Mouse (Mus musculus): ENCODE results near the gene Phf7. TPM values are rescaled to one million over a fixed set of nuclear protein-coding genes. Genes with fewer than 3 reads are reported as not detected.

Gene Phf7
- total RNA-seq, 2 experiments from 2014 or later, result 9.1 to 9.2 TPM

DNA sequence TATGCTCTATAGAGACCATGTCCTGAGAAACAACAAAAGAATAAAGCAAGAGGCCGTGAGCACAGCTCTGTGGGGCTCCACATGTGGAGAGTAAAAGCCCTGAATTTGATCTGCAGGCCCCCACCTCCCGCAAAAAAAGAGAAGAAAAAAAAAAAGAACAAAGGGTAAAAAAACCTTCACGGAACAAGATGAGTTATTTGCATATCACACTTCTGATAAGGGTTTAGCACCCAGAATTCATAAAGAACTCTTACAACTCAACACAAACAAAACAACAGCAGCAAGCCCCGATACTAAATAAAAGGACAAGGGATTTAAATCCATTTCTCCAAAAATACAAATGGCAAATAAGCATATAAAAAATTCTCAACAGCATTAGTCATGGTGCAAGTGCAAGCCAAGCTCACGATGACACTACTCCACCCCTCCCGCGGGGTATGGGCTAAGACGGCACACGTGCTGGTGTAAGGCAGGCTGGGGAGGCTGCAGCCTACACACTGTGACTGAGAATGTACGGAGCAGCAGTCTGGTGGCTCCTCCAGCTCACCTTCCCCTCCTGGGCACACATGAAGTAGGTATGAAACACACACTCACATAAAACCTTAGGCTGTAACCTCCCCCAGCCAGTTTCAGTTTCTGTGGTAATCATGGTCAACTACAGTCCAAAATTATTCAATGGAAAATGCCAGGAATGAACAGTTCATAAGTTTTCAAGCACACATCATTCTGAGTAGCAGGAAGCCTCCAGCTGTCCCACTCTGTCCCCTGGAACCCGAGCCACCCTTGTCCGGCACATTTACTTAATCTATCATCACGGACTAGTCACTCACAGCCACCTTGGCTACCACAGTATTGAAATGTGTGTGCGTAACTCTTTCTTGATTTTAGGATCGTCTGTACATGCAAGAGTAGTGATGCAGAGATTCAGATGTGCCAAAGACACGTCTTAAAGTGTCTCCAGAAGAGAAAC, 53.3 kb downstream of the Phf7 start:
- DNase-seq, result peak; percentile 75

DNA sequence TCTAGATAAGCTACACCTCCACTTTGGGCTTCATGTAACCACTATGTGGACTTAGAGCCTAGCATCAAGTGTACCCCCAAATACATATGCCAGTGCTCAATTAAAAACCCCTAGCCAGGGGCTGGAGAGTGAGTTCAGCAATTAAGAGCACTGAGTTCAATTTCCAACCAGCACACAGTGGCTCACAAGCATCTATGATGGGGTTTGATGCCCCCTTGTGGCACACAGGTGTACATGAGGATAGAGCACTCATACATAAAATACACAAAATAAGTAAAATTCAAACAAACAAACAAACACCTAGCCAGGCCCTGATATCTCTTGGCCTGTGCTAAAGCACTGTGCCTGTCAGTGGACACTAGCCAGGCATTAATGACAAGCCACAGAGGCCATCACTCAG, 55.1 kb downstream of the Phf7 start:
- DNase-seq, result no peak

DNA sequence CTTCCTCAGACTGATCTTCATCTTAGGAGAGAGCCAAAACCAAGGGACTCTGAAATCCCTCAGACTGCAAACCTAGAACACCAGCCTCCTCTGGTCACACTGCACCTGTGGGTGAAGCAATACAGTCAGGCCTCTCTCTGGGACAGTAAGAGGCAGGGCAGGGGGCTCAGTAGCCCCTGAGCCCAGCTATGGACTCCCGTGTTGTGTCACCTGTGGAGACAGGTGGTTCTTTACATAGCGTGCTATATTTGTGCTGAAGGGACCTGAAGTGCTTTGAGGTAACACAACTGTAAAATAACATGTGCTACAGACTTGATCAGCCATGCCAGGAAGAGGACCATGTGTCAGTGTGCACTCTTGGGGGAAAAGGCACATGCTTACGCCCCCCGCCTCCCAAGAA, 55.6 kb downstream of the Phf7 start:
- DNase-seq, result no peak

DNA sequence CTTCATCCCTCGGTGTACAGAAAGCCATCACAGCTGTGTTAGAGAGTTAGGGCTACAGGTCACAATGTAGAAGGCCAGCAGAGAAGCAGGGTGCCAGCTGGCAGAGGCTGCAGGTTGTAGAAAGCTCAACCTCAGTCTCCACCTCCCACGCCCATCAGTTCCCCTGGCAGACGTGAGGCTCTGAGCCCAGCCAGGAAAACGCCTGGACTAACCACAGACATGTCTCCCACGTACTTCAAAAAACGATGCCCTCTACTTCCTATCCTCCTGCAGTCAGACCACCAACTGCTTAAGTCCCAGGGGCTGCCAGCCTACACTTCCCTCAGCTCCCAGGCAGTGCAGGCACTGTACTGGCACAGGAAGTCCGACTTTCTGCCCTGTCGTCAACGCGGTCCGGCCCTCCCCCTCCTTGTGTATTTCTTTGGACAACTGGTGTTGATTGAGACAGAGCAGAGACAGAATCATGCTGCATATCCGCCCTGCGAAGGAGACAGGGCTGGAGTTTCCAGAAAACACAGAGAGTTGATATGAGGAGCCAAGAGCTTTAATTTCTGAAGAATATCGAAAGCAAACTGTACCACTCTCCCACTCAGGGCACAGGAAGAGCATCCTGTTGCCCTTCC, 56.1 kb downstream of the Phf7 start:
- peak; percentile 88 for DNase-seq

DNA sequence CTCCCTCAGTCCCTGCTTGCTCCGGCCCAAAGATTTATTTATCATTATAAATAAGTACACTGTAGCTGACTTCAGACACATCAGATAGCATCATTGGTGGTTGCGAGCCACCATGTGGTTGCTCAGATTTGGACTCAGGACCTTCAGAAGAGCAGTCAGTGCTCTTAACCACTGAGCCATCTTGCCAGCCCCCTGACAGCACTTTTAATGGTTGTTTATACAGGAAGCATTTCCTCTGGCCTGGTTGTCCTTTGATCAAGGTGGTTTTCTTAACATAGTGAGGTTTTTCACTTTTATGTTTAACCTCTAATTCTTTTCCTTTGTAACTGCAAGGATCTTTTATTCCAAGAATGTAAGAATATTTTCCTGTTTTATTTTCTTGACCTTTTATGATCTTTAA, 56.7 kb downstream of the Phf7 start:
- no peak for DNase-seq

DNA sequence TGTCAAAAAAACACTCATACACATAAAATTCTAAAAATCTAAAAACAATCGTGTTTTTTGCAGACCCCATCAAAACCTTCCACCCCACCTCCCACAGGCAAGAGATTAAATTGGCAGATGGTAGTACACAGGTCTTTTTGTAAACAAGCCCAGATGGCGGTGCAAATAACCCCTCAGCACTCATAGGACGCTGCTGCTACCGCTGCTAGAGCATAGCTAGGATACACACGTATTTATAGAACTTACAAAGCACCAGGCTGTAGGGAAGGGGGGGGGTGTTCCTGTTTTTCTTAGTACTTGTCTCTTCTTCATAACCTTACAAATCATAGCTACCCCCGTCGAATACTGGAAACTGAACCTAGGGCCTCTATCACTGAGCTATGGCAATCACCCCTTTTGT, 57.3 kb downstream of the Phf7 start:
- DNase-seq, result no peak

DNA sequence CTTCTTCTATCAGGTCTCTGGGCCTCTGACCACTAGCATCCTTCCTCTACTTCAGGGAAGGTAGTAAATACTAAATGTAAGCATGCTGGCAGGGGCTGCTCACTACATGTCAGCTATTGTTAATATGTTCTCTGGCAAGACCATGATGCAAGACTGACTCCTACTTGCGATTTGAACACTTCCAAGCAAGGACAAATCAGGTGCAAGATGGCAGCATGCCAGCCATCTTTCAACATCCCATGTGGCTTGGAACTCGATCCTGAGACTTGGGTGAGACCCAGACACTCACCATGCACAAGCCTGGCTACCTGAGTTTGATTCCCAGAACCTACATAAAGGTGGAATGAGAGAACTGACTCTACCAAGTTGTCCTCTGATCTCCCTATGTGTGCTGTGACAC, 59.2 kb downstream of the Phf7 start:
- peak; percentile 53 for DNase-seq

DNA sequence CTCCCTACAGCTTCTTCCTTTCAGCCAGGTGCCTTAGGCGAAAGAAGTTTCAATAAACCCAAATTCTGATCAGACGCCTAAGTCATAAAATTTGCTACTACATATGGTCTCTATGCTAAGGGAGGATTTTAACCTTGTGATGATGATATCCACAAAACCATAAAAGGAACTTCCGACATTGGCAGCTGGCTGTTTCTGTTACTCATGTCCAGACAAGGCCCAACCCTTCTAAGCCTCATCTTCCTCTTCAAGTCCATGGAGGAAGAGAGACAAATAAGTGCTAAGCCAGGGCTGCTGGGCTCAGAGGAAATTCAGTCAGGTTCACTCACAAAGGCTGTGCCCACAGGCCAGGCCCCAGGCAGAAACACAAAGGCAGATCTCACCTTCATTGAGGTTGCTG, 61.8 kb downstream of the Phf7 start:
- DNase-seq, result no peak

DNA sequence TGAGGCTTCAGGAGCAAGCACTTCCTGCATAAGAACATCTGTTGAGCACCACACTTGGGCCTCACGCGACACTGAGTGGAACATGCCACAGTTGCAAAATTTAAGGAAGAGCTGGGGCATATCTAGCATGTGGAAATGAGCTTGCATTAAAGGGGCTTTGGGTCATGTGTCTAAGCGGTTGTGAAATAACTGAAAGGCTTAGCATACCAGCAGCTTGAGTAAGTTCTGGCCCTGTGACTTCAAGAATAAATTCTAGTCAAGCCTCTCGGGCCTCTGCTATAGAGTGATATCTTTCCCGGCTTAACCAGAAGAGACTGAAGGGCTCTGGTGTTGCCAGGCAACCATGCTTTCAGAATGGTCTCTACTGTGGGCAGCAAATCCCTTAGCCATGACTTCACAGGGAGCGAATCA, 62.3 kb downstream of the Phf7 start:
- no peak for DNase-seq

Other genes starting within 250 kb of the Phf7 start
- 10 to 100 TPM; 35.0 to 47.0 TPM for gene Glt8d1, start 249.9 kb downstream of the Phf7 start, total RNA-seq (2021)
- gene Spcs1, start 249.6 kb downstream of the Phf7 start, total RNA-seq (2021), result 100 to 1,000 TPM; 215 to 225 TPM
- 10 to 100 TPM; 53.5 to 65.9 TPM for gene Pbrm1, start 232.2 kb downstream of the Phf7 start, total RNA-seq (2021)
- gene Gnl3, start 232.2 kb downstream of the Phf7 start, total RNA-seq (2021), result 10 to 100 TPM; 61.5 to 81.2 TPM
- gene Smim4, start 122.4 kb downstream of the Phf7 start, total RNA-seq (2021), result 100 to 1,000 TPM in 1 of 2 experiments, 10 to 100 TPM in 1; 86.9 to 103 TPM
- 10 to 100 TPM; 52.0 to 52.6 TPM for gene Nt5dc2, start 120.3 kb downstream of the Phf7 start, total RNA-seq (2021)
- gene Stab1, start 82.7 kb downstream of the Phf7 start, total RNA-seq (2021), result 10 to 100 TPM; 74.3 to 74.8 TPM
- gene Tnnc1, start 43.0 kb downstream of the Phf7 start, total RNA-seq (2021), result 10 to 100 TPM; 11.1 to 45.0 TPM
- 100 to 1,000 TPM; 224 to 328 TPM for gene Nisch, start 34.4 kb downstream of the Phf7 start, total RNA-seq (2021)
- gene Sema3g, start 33.5 kb downstream of the Phf7 start, total RNA-seq (2021), result 10 to 100 TPM; 12.1 to 12.3 TPM
- 10 to 100 TPM; 58.4 to 67.6 TPM for gene Bap1, start 133 bp upstream of the Phf7 start, total RNA-seq (2021)
- 1 to 10 TPM in 1 of 2 experiments, under 1 TPM in 1; 0.99 to 1.2 TPM for gene Dnah1, start 72.6 kb upstream of the Phf7 start, total RNA-seq (2021)
- 10 to 100 TPM; 33.7 to 40.9 TPM for gene Capn7, start 85.3 kb upstream of the Phf7 start, total RNA-seq (2021)
- 100 to 1,000 TPM; 107 to 135 TPM for gene Sh3bp5, start 184.8 kb upstream of the Phf7 start, total RNA-seq (2021)
- gene Eaf1, start 243.1 kb upstream of the Phf7 start, total RNA-seq (2021), result 10 to 100 TPM; 30.9 to 38.7 TPM
- 10 to 100 TPM; 19.7 to 24.1 TPM for gene Mettl6, start 243.7 kb upstream of the Phf7 start, total RNA-seq (2021)

Measured in adrenal gland, postnatal 10 days (tissue).